Mouse (Mus musculus): ENCODE results near the gene Zswim2.
"Not testable (repeated sequence)": the region's sequence is repeated elsewhere in the genome, so short reads cannot be mapped to it uniquely, and the experiment has no call there.

Gene Zswim2

GRCm38 (mm10) chr2:83940931-83941361, at the start of gene Zswim2:
Gene Zswim2 (minus strand): TSS chr2:83941228.
- in situ Hi-C loops (cut with MseI, MboI): no loop called here

- in situ Hi-C loops (cut with MseI, MboI): not testable (repeated sequence)
These were observed 49.2 kb upstream of the Zswim2 start, which contains the start of gene Gm13691 for GRCm38 (mm10) chr2:83990253-83990652. Gene Gm13691 (plus strand): TSS chr2:83990553.

- in situ Hi-C loops (cut with MseI, MboI): not testable (repeated sequence)
These were observed 43.4 kb upstream of the Zswim2 start, which contains the start of gene Gm13697 for GRCm38 (mm10) chr2:83984443-83984842. Gene Gm13697 (plus strand): TSS chr2:83984743.

GRCm38 (mm10) chr2:83978633-83979032, 37.6 kb upstream of the Zswim2 start, which contains the start of gene Gm13694:
Gene Gm13694 (plus strand): TSS chr2:83978933.
- in situ Hi-C loops (cut with MseI, MboI): not testable (repeated sequence)

GRCm38 (mm10) chr2:83972823-83973222, 31.8 kb upstream of the Zswim2 start, which contains the start of gene Gm13696:
Gene Gm13696 (plus strand): TSS chr2:83973123.
- in situ Hi-C loops (cut with MseI, MboI): not testable (repeated sequence)

- in situ Hi-C loops (cut with MseI, MboI): not testable (repeated sequence)
These were observed 26.0 kb upstream of the Zswim2 start, which contains the start of gene Gm13695 for GRCm38 (mm10) chr2:83967013-83967412. Gene Gm13695 (plus strand): TSS chr2:83967313.

GRCm38 (mm10) chr2:83961203-83961602, 20.2 kb upstream of the Zswim2 start, which contains the start of gene Gm13693:
Gene Gm13693 (plus strand): TSS chr2:83961503.
- in situ Hi-C loops (cut with MseI, MboI): not testable (repeated sequence)

GRCm38 (mm10) chr2:83955393-83955792, 14.4 kb upstream of the Zswim2 start, which contains the start of gene Gm13698:
Gene Gm13698 (plus strand): TSS chr2:83955693.
- in situ Hi-C loops (cut with MseI, MboI): not testable (repeated sequence)

- in situ Hi-C loops (cut with MseI, MboI): no loop called here
These were observed 764 bp upstream of the Zswim2 start for GRCm38 (mm10) chr2:83941792-83942191.

- in situ Hi-C loops (cut with MseI, MboI): no loop called here
These were observed 350 bp upstream of the Zswim2 start for GRCm38 (mm10) chr2:83941378-83941777.

- in situ Hi-C loops (cut with MseI, MboI): no loop called here
These were observed 11.4 kb downstream of the Zswim2 start for GRCm38 (mm10) chr2:83929478-83930088.

- in situ Hi-C loops (cut with MseI, MboI): loop anchor here (25.0 kb wide), 1 partner anchor 110 kb away; no protein-coding TSS in a partner anchor
These were observed 39.0 kb downstream of the Zswim2 start for GRCm38 (mm10) chr2:83901896-83902540.

- in situ Hi-C loops (cut with MseI, MboI): no loop called here
These were observed 47.3 kb downstream of the Zswim2 start for GRCm38 (mm10) chr2:83893701-83894100.

GRCm38 (mm10) chr2:83883850-83884420, 57.1 kb downstream of the Zswim2 start:
- in situ Hi-C loops (cut with MseI, MboI): no loop called here
